In the genomic region with DNA sequence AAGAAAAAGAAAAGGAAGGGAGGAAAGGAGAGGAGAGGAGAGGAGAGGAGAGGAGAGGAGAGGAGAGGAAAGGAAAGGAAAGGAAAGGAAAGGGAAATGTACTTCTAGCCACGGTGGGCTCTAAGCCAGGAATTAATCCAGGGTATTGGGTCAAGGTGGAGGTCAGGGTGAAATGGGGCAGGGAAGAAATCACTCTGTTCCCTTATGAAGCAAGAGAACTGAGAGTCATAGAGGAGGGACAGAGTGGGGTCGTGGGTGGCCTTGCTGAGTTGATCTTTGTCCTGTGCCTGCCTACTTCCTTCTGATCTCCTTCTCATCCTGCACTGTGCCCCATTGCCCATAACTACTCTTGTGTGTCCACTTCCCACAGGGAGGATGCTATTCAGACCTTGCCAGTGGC, we compare ENCODE assay signal across 24 mouse cellular contexts. TPM values are rescaled to one million over a fixed set of nuclear protein-coding genes. Genes with fewer than 3 reads are reported as not detected.
A peak's percentile ranks its signal among the peaks of the same experiment; 100 is the strongest.
DNase-seq lines count a peak whose midpoint lies in the region; ATAC-seq lines count a peak whose summit lies in the region.
"Had no signal": no experiment of that assay in that cellular context is flagged by ENCODE, and none has a peak within 500 bp of the region (broad histone marks: within the 10 kb centered on the region; RNA-seq: fewer than 3 reads in every experiment).

No protein-coding gene starts in this region.

- peak overlapping the region; percentile 8; the same call in 1 of the 2 replicates for H3K27ac ChIP-seq in embryonic facial prominence, embryonic 13.5 days
- no peak overlapping the region for H3K27ac ChIP-seq in embryonic facial prominence, embryonic 10.5 days (replicated peaks)
- H3K27ac ChIP-seq in kidney, embryonic 14.5 days (ENCODE audit: low read depth, low read length) = no peak overlapping the region
- no peak overlapping the region for H3K27ac ChIP-seq in midbrain, embryonic 10.5 days (replicated peaks)
- H3K27ac ChIP-seq: heart, adult 2 months; heart, embryonic 15.5 days; hindbrain, embryonic 15.5 days; limb, embryonic 12.5 days; macrophage; neural tube, embryonic 15.5 days; stomach, postnatal 0 days had no signal

- H3K27me3 ChIP-seq in embryonic facial prominence, embryonic 13.5 days = no peaks in the 10 kb centered on the region
- H3K27me3 ChIP-seq in embryonic facial prominence, embryonic 10.5 days (replicated peaks; ENCODE audit: low read depth, poor library complexity, severe bottlenecking) = no peaks in the 10 kb centered on the region; the same call in 1 of the 2 replicates
- H3K27me3 ChIP-seq in kidney, embryonic 14.5 days (ENCODE audit: control insufficient read depth, insufficient read depth, low read length) = no peaks in the 10 kb centered on the region
- H3K27me3 ChIP-seq in midbrain, embryonic 10.5 days (ENCODE audit: low read depth, poor library complexity, severe bottlenecking) = peaks cover 41% of the 10 kb centered on the region
- H3K27me3 ChIP-seq: heart, embryonic 15.5 days; limb, embryonic 12.5 days had no signal

- ATAC-seq in embryonic facial prominence, embryonic 13.5 days (ENCODE audit: insufficient number of reproducible peaks, insufficient read depth, low FRiP score, low TSS enrichment, low read depth) = no peak
- no peak for ATAC-seq in kidney, embryonic 14.5 days (ENCODE audit: low FRiP score, low TSS enrichment)
- ATAC-seq: forebrain, postnatal 0 days; liver, postnatal 0 days; lung, postnatal 0 days had no signal

- WGBS in embryonic facial prominence, embryonic 13.5 days = 67% methylated on average over 2 of the region's 2 CpGs
- WGBS in embryonic facial prominence, embryonic 10.5 days = 56% methylated on average over 2 of the region's 2 CpGs
- 53% methylated on average over 2 of the region's 2 CpGs for WGBS in kidney, embryonic 14.5 days
- 44% methylated on average over 2 of the region's 2 CpGs for WGBS in midbrain, embryonic 10.5 days

- no peak overlapping the region for H3K4me2 ChIP-seq in embryonic facial prominence, embryonic 13.5 days
- no peak overlapping the region for H3K4me2 ChIP-seq in kidney, embryonic 14.5 days (replicated peaks; ENCODE audit: low read depth, low read length)
- H3K4me2 ChIP-seq: heart, embryonic 15.5 days; hindbrain, embryonic 15.5 days; limb, embryonic 12.5 days; liver, embryonic 11.5 days; neural tube, embryonic 15.5 days had no signal

- H3K4me1 ChIP-seq in embryonic facial prominence, embryonic 13.5 days = peaks cover 62% of the 10 kb centered on the region
- peaks cover 51% of the 10 kb centered on the region for H3K4me1 ChIP-seq in embryonic facial prominence, embryonic 10.5 days
- 0 out of 2 replicates have a peak, but pooled peaks cover 15% of the 10 kb centered on the region for H3K4me1 ChIP-seq in kidney, embryonic 14.5 days (ENCODE audit: control insufficient read depth, insufficient read depth, low read length)
- H3K4me1 ChIP-seq in midbrain, embryonic 10.5 days = peaks cover 27% of the 10 kb centered on the region

- no peak for DNase-seq in embryonic facial prominence, embryonic 10.5 days (ENCODE audit: low spot score)
- DNase-seq in kidney, adult 18-20 months = peak; percentile 6
- peak; percentile 9 to 18 for DNase-seq in kidney, adult 8-10 months
- DNase-seq in kidney, postnatal 25 days = peak; percentile 11 to 52
- DNase-seq in midbrain, embryonic 10.5 days (ENCODE audit: low spot score) = no peak
- DNase-seq in layer of hippocampus, adult 8-10 months (ENCODE audit: low spot score in 2 of 2) = no peak
- DNase-seq: cerebellum, postnatal 10 days; forebrain, postnatal 0 days; gastrocnemius, postnatal 25 days; heart, adult 2 months; layer of hippocampus, postnatal 36 days; liver, postnatal 0 days; right cerebral cortex, adult 18-20 months had no signal

- H3K9ac ChIP-seq in embryonic facial prominence, embryonic 13.5 days = 0 out of 2 replicates have a peak overlapping the region, but pooled peaks have one; percentile 33
- H3K9ac ChIP-seq in kidney, embryonic 14.5 days (ENCODE audit: low read depth, low read length) = no peak overlapping the region
- H3K9ac ChIP-seq: forebrain, postnatal 0 days; heart, embryonic 15.5 days; hindbrain, embryonic 15.5 days; limb, embryonic 12.5 days; liver, postnatal 0 days; neural tube, embryonic 15.5 days had no signal

- no peaks in the 10 kb centered on the region for H3K9me3 ChIP-seq in embryonic facial prominence, embryonic 13.5 days
- H3K9me3 ChIP-seq in embryonic facial prominence, embryonic 10.5 days = no peaks in the 10 kb centered on the region
- no peaks in the 10 kb centered on the region for H3K9me3 ChIP-seq in kidney, embryonic 14.5 days (ENCODE audit: control insufficient read depth, low read length)
- H3K9me3 ChIP-seq in midbrain, embryonic 10.5 days (replicated peaks) = no peaks in the 10 kb centered on the region
- H3K9me3 ChIP-seq: heart, embryonic 15.5 days; hindbrain, embryonic 15.5 days; limb, embryonic 12.5 days; neural tube, embryonic 15.5 days had no signal

- H3K36me3 ChIP-seq in embryonic facial prominence, embryonic 13.5 days = no peaks in the 10 kb centered on the region
- H3K36me3 ChIP-seq in embryonic facial prominence, embryonic 10.5 days (replicated peaks) = no peaks in the 10 kb centered on the region
- H3K36me3 ChIP-seq in kidney, embryonic 14.5 days (ENCODE audit: control insufficient read depth, insufficient read depth, low read length) = no peaks in the 10 kb centered on the region
- no peaks in the 10 kb centered on the region for H3K36me3 ChIP-seq in midbrain, embryonic 10.5 days
- H3K36me3 ChIP-seq: heart, embryonic 15.5 days; hindbrain, embryonic 15.5 days; limb, embryonic 12.5 days; neural tube, embryonic 15.5 days had no signal

- H3K4me3 ChIP-seq in embryonic facial prominence, embryonic 13.5 days = no peak overlapping the region
- no peak overlapping the region for H3K4me3 ChIP-seq in embryonic facial prominence, embryonic 10.5 days
- H3K4me3 ChIP-seq in kidney, embryonic 14.5 days (ENCODE audit: low read length) = no peak overlapping the region
- H3K4me3 ChIP-seq in midbrain, embryonic 10.5 days = no peak overlapping the region
- H3K4me3 ChIP-seq: heart, adult 2 months; heart, embryonic 15.5 days; hindbrain, embryonic 15.5 days; limb, embryonic 12.5 days; neural tube, embryonic 15.5 days had no signal

RNA-seq across cellular contexts. Expression of gene Slit3, which starts 31.9 kb away (rescaled TPM):
- 28.0 and 37.4 TPM in 2 replicates for polyA plus RNA-seq in embryonic facial prominence, embryonic 13.5 days (2015; fragmentation: Nextera tagmentation; extraction: Ambion mirVana)
- polyA plus RNA-seq in embryonic facial prominence, embryonic 10.5 days (2016; fragmentation: Nextera tagmentation; extraction: Ambion mirVana) = 12.6 and 23.6 TPM in 2 replicates
- 20.4 and 21.5 TPM in 2 replicates for polyA plus RNA-seq in kidney, embryonic 14.5 days (2014; fragmentation: Nextera tagmentation; extraction: Ambion mirVana)
- polyA plus RNA-seq in midbrain, embryonic 10.5 days (2016; fragmentation: Nextera tagmentation; extraction: Ambion mirVana) = 15.0 and 19.6 TPM in 2 replicates
- total RNA-seq in layer of hippocampus, adult 8-10 months (2022) = 100 to 1,000 TPM in 1 of 4 experiments, 10 to 100 TPM in 3; 79.5 to 107 (median 95.7) TPM
- total RNA-seq: hematopoietic stem cell, adult 5-6 weeks had no signal
- polyA plus RNA-seq: macrophage had no signal

Comparison
In these comparisons a context has a peak if more than half of its experiments do, and no peak if none do; other contexts are left out.
1. DNase-seq: peak in kidney, adult 18-20 months (single experiment), kidney, adult 8-10 months (2 of 2) and kidney, postnatal 25 days (2 of 2); none in embryonic facial prominence, embryonic 10.5 days (single experiment), midbrain, embryonic 10.5 days (single experiment) and layer of hippocampus, adult 8-10 months (0 of 2).